ENCODE assay signal across 7 mouse cellular contexts in genomic region chr19:36925671-36926552, GRCm38 (mm10). TPM values are rescaled to one million over a fixed set of nuclear protein-coding genes. Genes with fewer than 3 reads are reported as not detected.
DNase-seq lines count a peak whose midpoint lies in the region; TF ChIP-seq lines count a peak whose summit lies in the region.

TSS of gene Btaf1 (plus strand) at chr19:36926079.

- H3K27ac ChIP-seq in cortical plate, adult 2 months (ENCODE audit: insufficient read depth, low read length): peak within 1 kb of the TSS; percentile 98

- intact Hi-C loops in left cerebral cortex, postnatal 14 days (cut with DNase I): loop anchor here (5.0 kb wide), 1 partner anchor 94 kb away; the partner anchor contains the start of gene Tnks2

- TF ChIP-seq CTCF in cortical plate, adult 2 months (IDR thresholded peaks at IDR 0.05; ENCODE audit: extremely low read depth, insufficient read depth, low read length): no peak

- peak; percentile 87 for DNase-seq in adipocyte (ENCODE audit: low spot score)
- peak; percentile 63 to 80 for DNase-seq in gastrocnemius, adult 8-10 months (ENCODE audit: low spot score in 2 of 2)
- DNase-seq in induced T-regulatory cell, adult 2 months (ENCODE audit: low read depth): peak; percentile 93
- DNase-seq in left cerebral cortex, postnatal 14 days (ENCODE audit: low spot score in 2 of 2): peak; percentile 82 to 88
- DNase-seq in mesoderm, embryonic 11.5 days (ENCODE audit: low read depth, low spot score): peak; percentile 94
- DNase-seq in right cerebral cortex, postnatal 4 days: peak; percentile 81

- H3K4me1 ChIP-seq in cortical plate, adult 2 months (ENCODE audit: control insufficient read depth, insufficient read depth, low read length): peaks cover 4% of the 10 kb centered on the region; the same call in 1 of the 2 replicates

- peak; percentile 68 for TF ChIP-seq POLR2A in cortical plate, adult 2 months (IDR thresholded peaks at IDR 0.05; ENCODE audit: extremely low read depth, insufficient read depth, low read length)

- H3K4me3 ChIP-seq in cortical plate, adult 2 months (ENCODE audit: insufficient read depth, low read length): peak within 1 kb of the TSS; percentile 74

RNA-seq across cellular contexts. Expression of gene Btaf1, which starts in this region (rescaled TPM):
- 12.8 and 13.0 TPM in 2 replicates for polyA plus RNA-seq in cortical plate, adult 2 months (2012; rRNA removed)
- 10 to 100 TPM in 1 of 4 experiments, 1 to 10 TPM in 3; 7.8 to 10.7 (median 8.2) TPM for total RNA-seq in gastrocnemius, adult 8-10 months (2022)
- 10 to 100 TPM; 24.6 to 27.0 TPM for total RNA-seq in left cerebral cortex, postnatal 14 days (2021)

Comparison
In these comparisons a context has a peak if more than half of its experiments do, and no peak if none do; other contexts are left out.
1. Peak in every context shown above with its lines: DNase-seq, H3K4me3 ChIP-seq and H3K27ac ChIP-seq.